Mouse (Mus musculus): ENCODE results near the gene Ipo8. TPM values are rescaled to one million over a fixed set of nuclear protein-coding genes. Genes with fewer than 3 reads are reported as not detected.

Ipo8 gene
- polyA plus RNA-seq, 1 experiment from 2014 or later = 17.0 TPM

DNA sequence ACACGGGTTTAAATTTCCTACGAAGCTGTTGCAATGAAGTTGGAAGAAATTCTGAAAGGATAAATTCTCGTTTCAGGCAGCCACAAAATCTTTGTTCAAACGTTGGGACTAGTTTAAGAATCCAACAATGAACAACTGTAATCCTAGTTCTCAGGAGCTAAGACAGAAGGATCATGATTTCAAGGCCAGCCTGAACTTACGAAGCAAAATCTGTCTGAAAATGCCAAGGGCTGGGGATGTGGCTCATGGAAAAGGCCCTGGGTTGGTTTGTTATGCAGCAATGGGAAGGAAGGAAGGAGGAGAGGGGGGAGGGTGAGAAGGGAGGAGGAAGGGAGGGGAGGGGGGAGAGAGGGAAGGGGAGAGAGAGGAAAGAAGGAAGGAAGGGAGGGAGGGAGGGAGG is 14.5 kb downstream of the Ipo8 start:
- Histone ChIP-seq H3K27ac (ENCODE audit: low read length) (no peak overlapping the region), H3K9ac (ENCODE audit: low read depth, low read length) (no peak overlapping the region), H3K4me3 (ENCODE audit: low read length) (no peak overlapping the region), H3K36me3 (ENCODE audit: control insufficient read depth, insufficient read depth, low read length) (0 out of 2 replicates have a peak, but pooled peaks cover 4% of the 10 kb centered on the region), H3K9me3 (ENCODE audit: control insufficient read depth, low read length) (no peaks in the 10 kb centered on the region), H3K27me3 (replicated peaks; ENCODE audit: control insufficient read depth, insufficient read depth, low read length) (no peaks in the 10 kb centered on the region), H3K4me2 (ENCODE audit: low read depth, low read length) (no peak overlapping the region), H3K4me1 (ENCODE audit: control insufficient read depth, insufficient read depth, low read length) (peaks cover 8% of the 10 kb centered on the region)
- WGBS = 85% methylated on average over 5 of the region's 5 CpGs
- no peak for ATAC-seq

DNA sequence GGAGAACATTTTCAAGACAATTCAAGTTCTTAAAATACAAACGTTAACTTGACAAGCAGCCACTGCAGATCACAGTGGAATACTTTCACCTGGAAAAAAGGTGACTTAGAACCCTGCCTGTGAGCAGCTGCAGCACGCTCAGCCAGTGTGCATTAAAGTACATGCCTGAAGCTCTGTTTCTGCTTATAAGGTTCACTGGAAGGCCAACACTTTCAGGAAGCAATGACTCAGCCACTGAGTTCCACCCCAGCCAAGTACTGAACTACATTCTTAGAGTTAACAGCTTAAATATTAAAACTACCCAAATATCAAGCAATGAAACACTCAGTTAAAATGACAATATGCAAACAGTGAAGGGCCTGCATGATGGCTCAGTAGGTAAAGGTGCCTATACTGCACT is 20.1 kb downstream of the Ipo8 start:
- no peak for ATAC-seq
- Histone ChIP-seq H3K4me1 (ENCODE audit: control insufficient read depth, insufficient read depth, low read length) (no peaks in the 10 kb centered on the region), H3K27me3 (replicated peaks; ENCODE audit: control insufficient read depth, insufficient read depth, low read length) (no peaks in the 10 kb centered on the region), H3K36me3 (ENCODE audit: control insufficient read depth, insufficient read depth, low read length) (peaks cover 14% of the 10 kb centered on the region; the same call in 1 of the 2 replicates), H3K9ac (ENCODE audit: low read depth, low read length) (no peak overlapping the region), H3K27ac (ENCODE audit: low read length) (no peak overlapping the region), H3K4me2 (ENCODE audit: low read depth, low read length) (no peak overlapping the region), H3K9me3 (ENCODE audit: control insufficient read depth, low read length) (no peaks in the 10 kb centered on the region), H3K4me3 (ENCODE audit: low read length) (no peak overlapping the region)
- 84% methylated on average over 2 of the region's 2 CpGs for WGBS

DNA sequence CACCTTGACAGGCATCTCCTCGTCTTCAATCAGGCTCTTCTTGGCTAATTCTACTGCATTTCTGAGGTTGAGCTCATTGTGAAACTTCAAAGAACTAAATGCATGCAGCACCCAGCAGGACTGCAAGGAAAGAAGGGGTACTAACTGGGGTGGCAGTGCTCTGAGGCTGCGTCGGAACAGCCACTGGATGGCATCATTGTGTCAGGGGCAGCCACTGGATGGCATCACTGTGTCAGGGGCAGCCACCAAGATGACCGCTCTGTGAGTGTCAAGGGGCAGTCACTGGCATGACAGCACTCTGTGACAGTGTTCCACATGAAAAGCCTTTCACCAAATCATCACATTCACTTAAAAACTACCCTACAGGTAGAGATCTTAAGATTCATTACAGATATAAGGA is 31.5 kb downstream of the Ipo8 start:
- no peaks in the 10 kb centered on the region for H3K4me1 ChIP-seq (ENCODE audit: control insufficient read depth, insufficient read depth, low read length)
- no peaks in the 10 kb centered on the region for H3K27me3 ChIP-seq (replicated peaks; ENCODE audit: control insufficient read depth, insufficient read depth, low read length)
- no peaks in the 10 kb centered on the region for H3K9me3 ChIP-seq (ENCODE audit: control insufficient read depth, low read length)
- H3K27ac ChIP-seq (ENCODE audit: low read length) = no peak overlapping the region
- H3K36me3 ChIP-seq (ENCODE audit: control insufficient read depth, insufficient read depth, low read length) = 0 out of 2 replicates have a peak, but pooled peaks cover 10% of the 10 kb centered on the region
- no peak for ATAC-seq
- no peak overlapping the region for H3K4me2 ChIP-seq (ENCODE audit: low read depth, low read length)
- no peak overlapping the region for H3K9ac ChIP-seq (ENCODE audit: low read depth, low read length)
- no peak overlapping the region for H3K4me3 ChIP-seq (ENCODE audit: low read length)
- WGBS = 82% methylated on average over 4 of the region's 4 CpGs

DNA sequence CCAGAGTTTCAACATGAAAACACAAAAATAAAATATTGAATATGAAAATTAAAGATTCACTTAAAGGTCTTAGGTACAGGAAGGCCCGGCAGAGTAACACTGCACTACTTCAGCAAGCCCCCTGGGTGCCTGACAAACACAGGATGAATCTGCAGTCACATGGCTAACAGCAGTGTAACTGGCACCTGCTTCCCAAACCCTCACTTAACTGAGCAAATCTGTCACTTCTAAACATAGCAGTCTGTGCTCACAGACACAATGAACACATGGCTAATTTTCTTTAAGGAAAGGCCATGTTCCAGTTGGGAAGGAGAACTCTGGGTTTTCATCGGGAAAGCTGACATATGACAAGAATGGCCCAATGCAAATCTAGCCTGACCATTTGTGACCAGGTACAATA is 36.1 kb downstream of the Ipo8 start:
- no peak overlapping the region for H3K27ac ChIP-seq (ENCODE audit: low read length)
- H3K4me3 ChIP-seq (ENCODE audit: low read length) = no peak overlapping the region
- no peak overlapping the region for H3K4me2 ChIP-seq (ENCODE audit: low read depth, low read length)
- 94% methylated on average over 2 of the region's 2 CpGs for WGBS
- ATAC-seq = no peak
- H3K36me3 ChIP-seq (ENCODE audit: control insufficient read depth, insufficient read depth, low read length) = 0 out of 2 replicates have a peak, but pooled peaks cover 2% of the 10 kb centered on the region
- H3K27me3 ChIP-seq (replicated peaks; ENCODE audit: control insufficient read depth, insufficient read depth, low read length) = no peaks in the 10 kb centered on the region
- no peaks in the 10 kb centered on the region for H3K4me1 ChIP-seq (ENCODE audit: control insufficient read depth, insufficient read depth, low read length)
- no peak overlapping the region for H3K9ac ChIP-seq (ENCODE audit: low read depth, low read length)
- H3K9me3 ChIP-seq (ENCODE audit: control insufficient read depth, low read length) = no peaks in the 10 kb centered on the region

DNA sequence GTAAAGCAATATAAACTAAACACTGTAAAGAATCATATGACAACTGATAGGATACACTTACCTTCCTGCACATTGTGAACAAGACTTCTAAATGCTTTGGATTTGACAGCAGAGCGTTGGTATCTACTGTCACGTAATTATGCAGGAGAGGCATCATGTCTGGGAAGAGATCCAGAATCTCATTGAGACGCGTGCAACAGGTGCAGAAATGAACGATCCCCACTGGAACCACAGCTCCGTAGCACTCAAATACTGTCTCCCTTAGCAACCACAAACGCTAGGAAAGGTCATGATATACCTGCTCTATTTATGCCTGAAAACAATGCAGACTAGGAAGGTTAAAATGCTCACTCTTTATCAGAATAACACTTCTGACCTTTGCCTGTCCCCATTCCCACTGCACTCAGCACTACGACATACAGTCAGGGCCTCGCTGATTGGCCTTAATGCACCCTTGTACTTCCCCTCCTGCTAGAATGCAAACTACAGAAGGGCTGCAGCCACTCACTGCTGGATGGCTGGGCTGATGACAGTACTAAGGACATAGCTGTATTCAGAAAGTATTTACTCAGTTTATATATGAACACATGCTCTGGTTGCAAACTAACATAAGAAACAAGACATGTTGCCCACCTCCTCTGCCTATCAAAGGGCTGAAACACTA is 42.1 kb downstream of the Ipo8 start:
- no peaks in the 10 kb centered on the region for H3K27me3 ChIP-seq (replicated peaks; ENCODE audit: control insufficient read depth, insufficient read depth, low read length)
- H3K9ac ChIP-seq (ENCODE audit: low read depth, low read length) = no peak overlapping the region
- H3K9me3 ChIP-seq (ENCODE audit: control insufficient read depth, low read length) = no peaks in the 10 kb centered on the region
- no peak overlapping the region for H3K4me3 ChIP-seq (ENCODE audit: low read length)
- H3K27ac ChIP-seq (ENCODE audit: low read length) = no peak overlapping the region
- 87% methylated on average over 9 of the region's 9 CpGs for WGBS
- ATAC-seq = no peak
- no peaks in the 10 kb centered on the region for H3K4me1 ChIP-seq (ENCODE audit: control insufficient read depth, insufficient read depth, low read length)
- H3K4me2 ChIP-seq (ENCODE audit: low read depth, low read length) = no peak overlapping the region
- H3K36me3 ChIP-seq (ENCODE audit: control insufficient read depth, insufficient read depth, low read length) = peaks cover 12% of the 10 kb centered on the region

DNA sequence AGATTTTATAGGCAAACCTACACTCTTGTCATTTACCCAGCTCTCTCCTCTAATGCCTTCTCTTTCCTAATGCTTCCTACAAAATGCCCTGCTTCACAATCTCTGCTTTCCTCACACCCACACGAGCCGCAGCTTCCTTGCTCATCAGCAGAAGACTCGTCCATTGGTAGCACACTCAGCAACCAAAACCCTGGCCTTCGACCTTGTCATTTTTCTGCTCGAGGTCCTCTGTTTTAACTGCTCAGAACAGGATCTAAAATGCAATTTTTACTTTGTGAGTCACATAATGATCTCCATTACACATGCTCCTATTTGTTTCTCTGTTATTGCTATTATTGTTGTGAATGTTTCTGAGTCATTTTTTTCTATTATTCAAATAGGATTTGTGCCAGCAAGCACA is 45.1 kb downstream of the Ipo8 start:
- no peak for ATAC-seq
- 88% methylated on average over 5 of the region's 5 CpGs for WGBS
- Histone ChIP-seq H3K36me3 (ENCODE audit: control insufficient read depth, insufficient read depth, low read length) (peaks cover 14% of the 10 kb centered on the region), H3K4me3 (ENCODE audit: low read length) (no peak overlapping the region), H3K9ac (ENCODE audit: low read depth, low read length) (no peak overlapping the region), H3K27ac (ENCODE audit: low read length) (no peak overlapping the region), H3K4me1 (ENCODE audit: control insufficient read depth, insufficient read depth, low read length) (no peaks in the 10 kb centered on the region), H3K27me3 (replicated peaks; ENCODE audit: control insufficient read depth, insufficient read depth, low read length) (no peaks in the 10 kb centered on the region), H3K4me2 (ENCODE audit: low read depth, low read length) (no peak overlapping the region), H3K9me3 (ENCODE audit: control insufficient read depth, low read length) (no peaks in the 10 kb centered on the region)

DNA sequence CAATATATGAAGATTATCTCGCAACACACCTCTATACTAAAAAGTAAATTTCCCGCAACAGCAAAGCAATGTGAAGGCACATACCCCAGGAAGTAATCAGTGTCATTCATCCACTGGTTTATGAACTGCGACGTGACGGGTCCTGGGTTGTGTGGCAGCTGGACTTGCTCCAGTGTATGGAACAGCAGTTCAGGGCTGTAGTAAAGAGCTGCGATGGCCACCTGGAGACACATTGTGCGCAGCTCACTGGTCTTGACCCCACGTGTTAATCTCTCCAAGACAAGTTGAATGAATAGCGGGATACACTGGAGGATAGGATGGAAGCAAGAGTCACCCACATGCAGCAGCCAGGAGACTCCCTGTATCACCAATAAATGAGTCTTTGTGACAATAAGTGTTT is 46.8 kb downstream of the Ipo8 start:
- WGBS = 96% methylated on average over 9 of the region's 9 CpGs
- Histone ChIP-seq H3K4me3 (ENCODE audit: low read length) (no peak overlapping the region), H3K36me3 (ENCODE audit: control insufficient read depth, insufficient read depth, low read length) (peaks cover 17% of the 10 kb centered on the region), H3K4me2 (ENCODE audit: low read depth, low read length) (no peak overlapping the region), H3K9me3 (ENCODE audit: control insufficient read depth, low read length) (no peaks in the 10 kb centered on the region), H3K27ac (ENCODE audit: low read length) (no peak overlapping the region), H3K27me3 (replicated peaks; ENCODE audit: control insufficient read depth, insufficient read depth, low read length) (no peaks in the 10 kb centered on the region), H3K4me1 (ENCODE audit: control insufficient read depth, insufficient read depth, low read length) (no peaks in the 10 kb centered on the region), H3K9ac (ENCODE audit: low read depth, low read length) (no peak overlapping the region)
- no peak for ATAC-seq

DNA sequence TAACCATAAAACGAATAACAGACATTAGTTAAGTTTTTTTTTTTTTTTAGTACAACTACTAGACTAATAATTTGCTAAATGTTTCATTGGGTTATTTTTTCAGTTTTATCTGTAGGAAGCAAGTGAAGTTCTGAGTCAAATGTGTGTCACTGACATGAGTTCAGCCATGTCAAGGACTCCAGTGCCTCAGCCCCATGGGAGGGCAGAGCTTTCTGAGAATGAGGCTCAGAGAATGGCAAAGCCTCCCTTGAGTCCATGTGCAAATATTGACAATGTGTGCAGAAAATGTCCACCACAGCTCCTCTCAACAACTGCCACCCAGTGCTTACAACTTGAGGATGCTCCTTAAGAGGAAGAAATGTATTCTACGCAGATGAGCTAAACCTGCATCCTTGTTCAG is 55.0 kb downstream of the Ipo8 start:
- Histone ChIP-seq H3K4me2 (ENCODE audit: low read depth, low read length) (no peak overlapping the region), H3K27ac (ENCODE audit: low read length) (no peak overlapping the region), H3K4me3 (ENCODE audit: low read length) (no peak overlapping the region), H3K9me3 (ENCODE audit: control insufficient read depth, low read length) (no peaks in the 10 kb centered on the region), H3K36me3 (ENCODE audit: control insufficient read depth, insufficient read depth, low read length) (peaks cover 12% of the 10 kb centered on the region), H3K27me3 (replicated peaks; ENCODE audit: control insufficient read depth, insufficient read depth, low read length) (no peaks in the 10 kb centered on the region), H3K4me1 (ENCODE audit: control insufficient read depth, insufficient read depth, low read length) (no peaks in the 10 kb centered on the region), H3K9ac (ENCODE audit: low read depth, low read length) (no peak overlapping the region)
- 99% methylated on average over 2 of the region's 2 CpGs for WGBS
- ATAC-seq = no peak

DNA sequence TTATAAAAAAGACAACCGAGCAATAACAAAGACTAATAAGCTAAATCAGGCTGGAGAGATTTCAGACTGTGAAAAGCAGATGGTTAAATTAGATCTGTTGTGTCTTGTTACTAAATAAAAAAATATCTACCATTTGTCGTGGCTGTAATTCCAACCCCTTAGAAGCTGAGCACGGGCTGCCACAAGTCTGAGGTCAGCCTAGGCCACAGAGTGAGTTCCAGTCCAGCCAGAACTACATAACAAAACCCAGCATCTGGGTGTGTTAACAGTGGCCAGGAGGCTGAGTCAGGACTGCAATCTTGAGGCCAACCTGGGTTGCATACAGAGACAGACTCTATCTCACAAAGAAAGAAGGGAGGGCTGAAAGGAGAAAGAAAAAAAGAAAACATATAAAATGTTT is 59.8 kb downstream of the Ipo8 start:
- Histone ChIP-seq H3K27ac (ENCODE audit: low read length) (no peak overlapping the region), H3K4me2 (ENCODE audit: low read depth, low read length) (no peak overlapping the region), H3K9ac (ENCODE audit: low read depth, low read length) (no peak overlapping the region), H3K9me3 (ENCODE audit: control insufficient read depth, low read length) (no peaks in the 10 kb centered on the region), H3K4me3 (ENCODE audit: low read length) (no peak overlapping the region), H3K36me3 (ENCODE audit: control insufficient read depth, insufficient read depth, low read length) (peaks cover 5% of the 10 kb centered on the region), H3K27me3 (replicated peaks; ENCODE audit: control insufficient read depth, insufficient read depth, low read length) (no peaks in the 10 kb centered on the region), H3K4me1 (ENCODE audit: control insufficient read depth, insufficient read depth, low read length) (no peaks in the 10 kb centered on the region)
- no peak for ATAC-seq
- WGBS = 77% methylated on average over 3 of the region's 3 CpGs

DNA sequence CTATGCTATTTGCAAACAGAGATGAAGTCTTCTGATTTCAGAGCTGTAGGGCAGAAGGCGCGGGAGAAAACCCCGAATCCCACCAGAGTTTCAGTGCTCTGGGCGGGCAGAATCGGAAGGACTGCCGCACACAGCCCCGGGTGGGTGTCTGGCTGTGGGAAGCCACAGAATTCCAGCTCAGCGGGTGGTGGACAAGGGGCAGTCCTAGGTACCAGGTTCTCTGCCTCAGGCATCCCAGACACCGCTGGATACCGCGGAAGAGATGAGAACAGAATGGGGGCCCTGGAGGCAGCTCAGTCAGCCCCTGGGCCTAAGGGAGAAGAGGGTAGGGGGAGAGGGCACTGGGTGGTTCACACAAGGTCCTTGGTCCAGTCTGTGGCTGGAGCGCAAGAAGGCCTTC is 62.8 kb downstream of the Ipo8 start:
- Histone ChIP-seq H3K4me2 (ENCODE audit: low read depth, low read length) (no peak overlapping the region), H3K27ac (ENCODE audit: low read length) (no peak overlapping the region), H3K9ac (ENCODE audit: low read depth, low read length) (no peak overlapping the region), H3K4me3 (ENCODE audit: low read length) (no peak overlapping the region), H3K27me3 (replicated peaks; ENCODE audit: control insufficient read depth, insufficient read depth, low read length) (no peaks in the 10 kb centered on the region), H3K9me3 (ENCODE audit: control insufficient read depth, low read length) (no peaks in the 10 kb centered on the region), H3K4me1 (ENCODE audit: control insufficient read depth, insufficient read depth, low read length) (no peaks in the 10 kb centered on the region), H3K36me3 (ENCODE audit: control insufficient read depth, insufficient read depth, low read length) (0 out of 2 replicates have a peak, but pooled peaks cover 2% of the 10 kb centered on the region)
- WGBS = 85% methylated on average over 12 of the region's 12 CpGs
- no peak for ATAC-seq

Measured in intestine, embryonic 16.5 days (tissue).